Mouse (Mus musculus) midbrain, postnatal 0 days (tissue): ENCODE results near the gene Ptprh. TPM values are rescaled to one million over a fixed set of nuclear protein-coding genes. Genes with fewer than 3 reads are reported as not detected.

Experiments used
- ATAC-seq: fragments of 200-750 bp; cut with Nextera tagmentation; 2 replicates; pipeline ENCODE4 v1.8.0; 2017; ENCODE audit warnings: moderate number of reproducible peaks, mild to moderate bottlenecking, moderate TSS enrichment, moderate library complexity; ENCODE audit not compliant: low FRiP score
- DNase-seq: peaks from one replicate; pipeline ENCODE4 v3.0.0-alpha.2; 2015; ENCODE audit warnings: low spot score
- H3K27ac ChIP-seq: fragments of 300-500 bp; sonication (generic); 2 replicates; pipeline ENCODE4 v1.5.1; 2014; ENCODE audit warnings: low read depth, mild to moderate bottlenecking, low read length, mixed read lengths
- H3K27me3 ChIP-seq: fragments of 300-500 bp; sonication (generic); 2 replicates; pipeline ENCODE4 v1.6.1; 2014; ENCODE audit warnings: low read length, control low read depth, mixed read lengths; ENCODE audit not compliant: insufficient read depth
- H3K36me3 ChIP-seq: fragments of 300-500 bp; sonication (generic); 2 replicates; pipeline ENCODE4 v1.6.1; 2014; ENCODE audit warnings: low read length, control low read depth, mixed read lengths; ENCODE audit not compliant: insufficient read depth
- H3K4me1 ChIP-seq: fragments of 300-500 bp; sonication (generic); 2 replicates; pipeline ENCODE4 v1.6.1; 2014; ENCODE audit warnings: mild to moderate bottlenecking, control low read depth, antibody characterized with exemption, low read length, mixed read lengths; ENCODE audit not compliant: insufficient read depth
- H3K4me2 ChIP-seq: fragments of 300-500 bp; sonication (generic); 2 replicates; pipeline ENCODE4 v1.6.1; 2014; ENCODE audit warnings: low read depth, mild to moderate bottlenecking, low read length, mixed read lengths; ENCODE audit not compliant: poor library complexity, severe bottlenecking
- H3K4me3 ChIP-seq: fragments of 300-500 bp; sonication (generic); 2 replicates; pipeline ENCODE4 v1.5.1; 2014; ENCODE audit warnings: low read depth, mild to moderate bottlenecking, low read length, moderate library complexity
- H3K9ac ChIP-seq: fragments of 300-500 bp; sonication (generic); replicated peaks from 2 replicates; pipeline ENCODE4 v1.6.1; 2014; ENCODE audit warnings: mild to moderate bottlenecking, low read length, moderate library complexity, mixed read lengths; ENCODE audit not compliant: poor library complexity, severe bottlenecking
- H3K9me3 ChIP-seq: fragments of 300-500 bp; sonication (generic); 2 replicates; pipeline ENCODE4 v1.6.1; 2016; ENCODE audit warnings: low read length, control low read depth
- CTCF ChIP-seq: IDR thresholded peaks from 2 replicates; pipeline ENCODE4 v1.5.1; 2016; ENCODE audit warnings: antibody characterized with exemption, mild to moderate bottlenecking
- WGBS: fragments of 180-500 bp; shearing (Covaris S2); extraction: QIAGEN DNeasy Blood & Tissue Kit; methylation state at CpG from one replicate; pipeline ENCODE4 v1.1.7; 2014; 5-methylcytosine and 5-hydroxymethylcytosine counted together
- microRNA-seq: library from miRNA; unstranded; fragments of <30 nt; microRNA quantifications from one replicate; pipeline ENCODE4, GENCODE M21; 2016; ENCODE audit warnings: borderline number of aligned reads
- polyA plus RNA-seq: library from polyadenylated mRNA; unstranded; fragments of >200 nt; fragmentation: Nextera tagmentation; extraction: Ambion mirVana; gene quantifications from 2 replicates; pipeline ENCODE4 v1.2.1, GENCODE M21; 2015
- total RNA-seq: library from RNA; depleted of rRNA; stranded (reverse); fragments of >200 nt; gene quantifications from 2 replicates; pipeline ENCODE4 v1.2.3, GENCODE M21; 2014; rRNA removed

Gene Ptprh
- total and polyA plus RNA-seq, 2 experiments from 2014 or later: 1.3 to 2.4 TPM

- H3K4me2 ChIP-seq: peak overlapping the region; percentile 78
- 0% methylated on average over 25 of the region's 52 CpGs for WGBS
- peak; percentile 17 for DNase-seq
Measured at GRCm38 (mm10) chr7:4500892-4501471, 102.9 kb downstream of the Ptprh start.

GRCm38 (mm10) chr7:4499034-4499433 is 104.8 kb downstream of the Ptprh start:
- no peak for ATAC-seq
- 85% methylated on average over 4 of the region's 4 CpGs for WGBS
- Histone ChIP-seq H3K27me3 (no peaks in the 10 kb centered on the region), H3K9me3 (no peaks in the 10 kb centered on the region), H3K27ac (0 out of 2 replicates have a peak overlapping the region, but pooled peaks have one; percentile 18), H3K9ac (peak overlapping the region; percentile 50; the same call in 1 of the 2 replicates), H3K4me1 (peaks cover 20% of the 10 kb centered on the region; the same call in 1 of the 2 replicates), H3K4me2 (peak overlapping the region; percentile 78; the same call in 1 of the 2 replicates), H3K36me3 (peaks cover 27% of the 10 kb centered on the region), H3K4me3 (no peak overlapping the region)
- DNase-seq: no peak
- TF ChIP-seq CTCF: no peak

More at GRCm38 (mm10) chr7:4500892-4501471, 102.9 kb downstream of the Ptprh start:
- Histone ChIP-seq H3K9ac (peak overlapping the region; percentile 95), H3K27ac (peak overlapping the region; percentile 88), H3K9me3 (no peaks in the 10 kb centered on the region), H3K4me3 (peak overlapping the region; percentile 89), H3K4me1 (peaks cover 20% of the 10 kb centered on the region; the same call in 1 of the 2 replicates), H3K36me3 (peaks cover 13% of the 10 kb centered on the region), H3K27me3 (no peaks in the 10 kb centered on the region)
- TF ChIP-seq CTCF: no peak
- peak; percentile 50 for ATAC-seq

Small RNAs within 50 kb of the gene (microRNA-seq; reads per million reads assigned to microRNA genes)
- not detected for gene Gm23577

Other genes with a start within 250 kb of the Ptprh start
- not detected in 2 replicates for gene Gp6, start 206.3 kb downstream of the Ptprh start, total RNA-seq
- not detected in 2 replicates for gene Gp6, start 206.3 kb downstream of the Ptprh start, polyA plus RNA-seq
- 61.3 and 75.9 TPM in 2 replicates for gene Rdh13, start 158.4 kb downstream of the Ptprh start, total RNA-seq
- gene Rdh13, start 158.4 kb downstream of the Ptprh start, polyA plus RNA-seq: 45.3 and 45.4 TPM in 2 replicates
- gene Eps8l1, start 143.4 kb downstream of the Ptprh start, total RNA-seq: 3.9 and 13.3 TPM in 2 replicates
- gene Eps8l1, start 143.4 kb downstream of the Ptprh start, polyA plus RNA-seq: 5.2 and 7.4 TPM in 2 replicates
- 75.5 and 114 TPM in 2 replicates for gene Ppp1r12c, start 102.4 kb downstream of the Ptprh start, total RNA-seq
- gene Ppp1r12c, start 102.4 kb downstream of the Ptprh start, polyA plus RNA-seq: 34.6 and 35.0 TPM in 2 replicates
- gene Tnnt1, start 87.7 kb downstream of the Ptprh start, total RNA-seq: 2.9 and 4.2 TPM in 2 replicates
- gene Tnnt1, start 87.7 kb downstream of the Ptprh start, polyA plus RNA-seq: 3.3 and 4.1 TPM in 2 replicates
- 4.1 TPM in 1 of 2 replicates, not detected in the other for gene Tnni3, start 79.8 kb downstream of the Ptprh start, total RNA-seq
- gene Tnni3, start 79.8 kb downstream of the Ptprh start, polyA plus RNA-seq: 1.4 and 1.7 TPM in 2 replicates
- 0.80 and 2.4 TPM in 2 replicates for gene Dnaaf3, start 71.6 kb downstream of the Ptprh start, total RNA-seq
- 1.3 and 1.7 TPM in 2 replicates for gene Dnaaf3, start 71.6 kb downstream of the Ptprh start, polyA plus RNA-seq
- gene Syt5, start 56.5 kb downstream of the Ptprh start, total RNA-seq: 84.7 and 147 TPM in 2 replicates
- 184 and 194 TPM in 2 replicates for gene Syt5, start 56.5 kb downstream of the Ptprh start, polyA plus RNA-seq
- 12.4 and 17.4 TPM in 2 replicates for gene Tmem86b, start 27.4 kb upstream of the Ptprh start, total RNA-seq
- 0.76 and 1.00 TPM in 2 replicates for gene Tmem86b, start 27.4 kb upstream of the Ptprh start, polyA plus RNA-seq
- gene Ppp6r1, start 55.0 kb upstream of the Ptprh start, total RNA-seq: 103 and 131 TPM in 2 replicates
- gene Ppp6r1, start 55.0 kb upstream of the Ptprh start, polyA plus RNA-seq: 7.7 and 10.1 TPM in 2 replicates
- gene Hspbp1, start 81.0 kb upstream of the Ptprh start, total RNA-seq: 247 TPM in 2 replicates
- 193 and 199 TPM in 2 replicates for gene Hspbp1, start 81.0 kb upstream of the Ptprh start, polyA plus RNA-seq
- 202 and 226 TPM in 2 replicates for gene Brsk1, start 86.6 kb upstream of the Ptprh start, total RNA-seq
- 6.9 and 7.2 TPM in 2 replicates for gene Brsk1, start 86.6 kb upstream of the Ptprh start, polyA plus RNA-seq
- not detected in 2 replicates for gene Tmem150b, start 121.2 kb upstream of the Ptprh start, total RNA-seq
- gene Tmem150b, start 121.2 kb upstream of the Ptprh start, polyA plus RNA-seq: 0.23 TPM in 1 of 2 replicates, not detected in the other
- gene Kmt5c, start 136.1 kb upstream of the Ptprh start, total RNA-seq: 38.9 and 48.8 TPM in 2 replicates
- 33.1 and 35.7 TPM in 2 replicates for gene Kmt5c, start 136.1 kb upstream of the Ptprh start, polyA plus RNA-seq
- gene Cox6b2, start 149.1 kb upstream of the Ptprh start, total RNA-seq: 6.8 and 12.1 TPM in 2 replicates
- gene Cox6b2, start 149.1 kb upstream of the Ptprh start, polyA plus RNA-seq: 33.6 and 43.9 TPM in 2 replicates
- gene Fam71e2, start 167.3 kb upstream of the Ptprh start, total RNA-seq: not detected in 2 replicates
- not detected in 2 replicates for gene Fam71e2, start 167.3 kb upstream of the Ptprh start, polyA plus RNA-seq
- 1.4 and 2.0 TPM in 2 replicates for gene Il11, start 178.8 kb upstream of the Ptprh start, total RNA-seq
- 1.7 and 2.5 TPM in 2 replicates for gene Il11, start 178.8 kb upstream of the Ptprh start, polyA plus RNA-seq
- gene Tmem190, start 178.9 kb upstream of the Ptprh start, total RNA-seq: not detected in 2 replicates
- 0.39 and 0.48 TPM in 2 replicates for gene Tmem190, start 178.9 kb upstream of the Ptprh start, polyA plus RNA-seq
- gene Tmem238, start 185.6 kb upstream of the Ptprh start, total RNA-seq: 14.6 and 16.6 TPM in 2 replicates
- gene Tmem238, start 185.6 kb upstream of the Ptprh start, polyA plus RNA-seq: 16.0 and 18.2 TPM in 2 replicates
- gene Rpl28, start 188.8 kb upstream of the Ptprh start, total RNA-seq: 131 and 177 TPM in 2 replicates
- 289 TPM in 2 replicates for gene Rpl28, start 188.8 kb upstream of the Ptprh start, polyA plus RNA-seq
- 264 and 276 TPM in 2 replicates for gene Ube2s, start 208.5 kb upstream of the Ptprh start, total RNA-seq
- gene Ube2s, start 208.5 kb upstream of the Ptprh start, polyA plus RNA-seq: 207 and 210 TPM in 2 replicates
- 51.4 and 68.5 TPM in 2 replicates for gene Shisa7, start 240.7 kb upstream of the Ptprh start, total RNA-seq
- gene Shisa7, start 240.7 kb upstream of the Ptprh start, polyA plus RNA-seq: 9.3 and 10.1 TPM in 2 replicates